Mouse (Mus musculus): ENCODE measurements around the gene Insl6. TPM values are rescaled to one million over a fixed set of nuclear protein-coding genes. Genes with fewer than 3 reads are reported as not detected.

The Insl6 gene
- total RNA-seq, 2 experiments from 2014 or later, result not detected

- no peak for DNase-seq
- intact Hi-C loops (cut with DNase I), result no loop called here
Observed at GRCm38 (mm10) chr19:29360251-29360650, 35.1 kb upstream of the Insl6 start.

DNA sequence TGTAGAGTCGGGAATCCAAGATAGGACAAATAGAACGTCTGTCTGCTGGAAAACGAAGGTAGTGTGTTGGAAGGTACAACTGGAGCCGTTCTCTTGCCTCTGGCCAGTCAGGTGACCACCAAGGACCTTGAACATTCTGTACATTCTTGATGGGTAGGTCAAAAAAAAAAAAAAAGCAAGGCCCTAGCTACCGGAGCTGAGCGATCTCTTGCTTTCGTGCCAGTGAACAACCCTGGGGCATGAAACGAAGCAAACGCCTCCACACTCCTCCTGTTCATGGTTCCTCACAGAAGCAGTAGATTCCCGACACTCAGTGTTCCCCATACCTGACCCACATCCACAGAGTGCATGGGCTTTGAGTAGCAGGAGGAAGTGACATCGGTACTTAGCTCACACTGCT is 31.1 kb upstream of the Insl6 start:
- no peak for DNase-seq
- intact Hi-C loops (cut with DNase I), result loop anchor here (5.0 to 10.0 kb wide), 2 partner anchors 104 to 449 kb away; partner anchors contain the start of genes 9930021J03Rik and Jak2

DNA sequence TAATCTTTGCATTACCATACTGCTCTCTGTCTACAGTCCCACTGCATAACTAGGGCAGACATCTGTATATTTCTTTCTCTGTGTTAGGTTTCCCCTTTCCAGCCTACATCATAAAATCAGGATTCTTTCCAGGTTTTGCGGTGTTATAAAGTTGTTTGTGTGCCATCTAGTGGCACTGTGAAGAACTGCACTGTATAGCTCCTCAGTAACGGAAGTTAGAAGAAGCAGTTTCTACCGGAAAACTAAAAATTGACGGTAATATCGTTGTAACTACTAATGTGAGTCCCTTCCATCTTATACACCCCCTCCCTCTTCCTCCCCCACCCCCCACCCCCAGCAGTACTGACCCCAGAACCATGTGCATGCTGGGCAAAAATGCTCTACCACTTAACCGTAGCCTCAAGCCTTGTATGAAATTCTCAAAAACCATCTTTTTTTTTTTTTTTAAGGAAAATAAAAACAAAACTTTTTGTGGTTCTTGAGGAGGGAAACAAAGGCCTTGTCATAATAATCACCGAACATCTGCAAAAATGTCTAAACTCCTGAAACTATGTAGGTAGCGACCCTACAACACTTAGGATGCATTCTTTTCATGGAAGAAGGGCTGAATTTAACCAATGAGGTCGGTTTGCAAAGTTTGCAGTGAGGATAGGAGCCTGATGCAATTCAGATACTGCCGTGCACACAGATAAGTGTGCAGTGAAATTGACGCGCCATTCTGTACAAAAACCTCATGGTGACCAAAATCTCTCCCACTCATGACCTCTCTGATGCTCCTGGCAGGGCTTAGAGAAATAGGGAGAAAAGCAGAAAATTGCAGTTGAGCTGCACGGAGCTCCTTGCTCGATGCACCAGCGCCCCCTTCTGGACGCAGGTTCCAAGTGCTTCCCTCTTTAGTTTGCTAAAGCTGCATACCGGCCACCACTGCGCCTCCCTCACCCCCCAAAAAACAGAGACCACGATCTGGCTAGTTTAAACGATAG is 30.0 kb upstream of the Insl6 start:
- intact Hi-C loops (cut with DNase I), result loop anchor here (1.0 to 10.0 kb wide), 6 partner anchors 103 to 578 kb away; partner anchors contain the start of genes 9930021J03Rik and Jak2

DNA sequence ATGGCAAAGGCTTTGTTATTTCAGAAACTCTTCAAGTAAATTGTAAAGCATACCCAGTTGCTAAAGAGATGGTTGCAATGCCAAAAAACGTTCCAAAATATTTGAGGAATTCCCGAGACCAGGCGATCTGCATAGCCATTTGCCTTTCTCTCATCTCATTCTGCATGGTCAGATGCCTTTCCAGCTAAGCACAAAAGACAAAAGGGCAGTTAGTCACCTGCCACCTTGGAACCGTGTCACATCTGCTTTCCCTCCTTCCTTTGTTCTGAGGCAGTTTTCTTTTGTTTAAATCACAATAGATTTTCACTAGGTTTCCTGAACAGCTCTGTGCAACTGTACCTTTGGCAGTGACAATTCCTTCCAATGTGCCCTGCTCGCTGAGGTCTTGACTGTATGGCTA is 25.8 kb upstream of the Insl6 start:
- DNase-seq, result no peak
- intact Hi-C loops (cut with DNase I), result loop anchor here (10.0 kb wide), 1 partner anchor 454 kb away; the partner anchor contains the start of gene 9930021J03Rik

More for the DNA sequence above, 30.0 kb upstream of the Insl6 start:
- DNase-seq, result peak; percentile 85 to 96

- no peak for DNase-seq
- intact Hi-C loops (cut with DNase I), result no loop called here
Observed at GRCm38 (mm10) chr19:29345636-29346035, 20.5 kb upstream of the Insl6 start.

DNA sequence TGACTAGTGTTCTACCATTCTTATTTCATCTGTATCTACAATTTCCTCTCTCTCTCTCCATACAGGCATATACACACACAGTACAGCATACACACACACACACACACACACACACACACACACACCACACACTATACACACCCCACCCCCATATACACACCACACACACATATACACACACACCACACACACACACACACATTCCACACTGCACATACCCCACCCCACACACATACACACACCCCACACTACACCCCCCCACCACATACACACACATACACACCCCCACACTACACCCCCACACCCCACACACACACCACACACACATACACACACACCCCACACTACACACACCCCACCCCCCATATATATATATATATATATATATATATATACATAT is 19.7 kb upstream of the Insl6 start:
- no peak for DNase-seq
- intact Hi-C loops (cut with DNase I), result no loop called here

DNA sequence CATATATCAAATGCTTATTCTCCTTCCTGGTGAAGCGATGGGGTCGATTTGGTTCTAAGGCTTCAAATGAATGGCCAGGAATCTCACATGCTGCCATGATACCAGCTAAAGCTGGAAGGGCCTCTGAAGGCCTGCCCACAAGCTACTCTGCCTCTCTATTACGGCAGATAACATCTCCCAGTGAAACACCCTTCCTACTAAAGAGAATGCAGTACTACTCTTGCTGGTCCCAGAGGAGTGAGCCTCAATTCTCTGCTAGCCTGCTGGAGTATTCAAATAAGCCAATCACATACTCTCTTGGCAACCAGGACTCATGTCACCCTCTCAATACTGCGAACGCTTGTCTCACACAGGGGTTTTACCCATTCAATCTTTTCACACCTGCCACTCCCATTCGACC is 17.1 kb upstream of the Insl6 start:
- DNase-seq, result no peak
- intact Hi-C loops (cut with DNase I), result no loop called here

GRCm38 (mm10) chr19:29341029-29341428 is 15.9 kb upstream of the Insl6 start:
- no peak for DNase-seq
- intact Hi-C loops (cut with DNase I), result no loop called here

GRCm38 (mm10) chr19:29336624-29337023 is 11.5 kb upstream of the Insl6 start:
- intact Hi-C loops (cut with DNase I), result no loop called here
- DNase-seq, result no peak

GRCm38 (mm10) chr19:29334068-29334745 is 9.1 kb upstream of the Insl6 start, which contains the start of gene Rln1:
Gene Rln1 (minus strand): TSS chr19:29334670.
- intact Hi-C loops (cut with DNase I), result no loop called here

GRCm38 (mm10) chr19:29326822-29327552 is 1.8 kb upstream of the Insl6 start:
- DNase-seq, result no peak
- intact Hi-C loops (cut with DNase I), result no loop called here

More at GRCm38 (mm10) chr19:29334068-29334745, 9.1 kb upstream of the Insl6 start, which contains the start of gene Rln1:
- DNase-seq, result peak; percentile 12 to 14

DNA sequence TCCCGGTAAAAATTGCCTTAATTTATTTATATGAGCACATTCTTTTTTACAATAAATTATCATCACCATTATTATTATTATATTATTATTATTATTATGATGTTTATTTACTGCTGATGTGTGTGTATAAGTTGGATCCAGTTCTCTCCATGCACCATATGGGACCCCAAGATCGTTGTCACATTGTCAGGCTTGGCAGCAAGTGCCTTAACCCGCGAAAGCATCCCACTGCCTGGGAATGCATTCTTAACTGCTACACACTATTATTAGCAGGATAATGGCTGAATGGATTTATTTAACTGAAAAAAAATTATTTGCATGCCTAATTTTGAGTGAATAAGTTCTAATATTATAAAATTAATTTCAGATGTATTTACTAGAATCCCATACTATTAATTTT is 1.2 kb upstream of the Insl6 start:
- intact Hi-C loops (cut with DNase I), result no loop called here
- no peak for DNase-seq

DNA sequence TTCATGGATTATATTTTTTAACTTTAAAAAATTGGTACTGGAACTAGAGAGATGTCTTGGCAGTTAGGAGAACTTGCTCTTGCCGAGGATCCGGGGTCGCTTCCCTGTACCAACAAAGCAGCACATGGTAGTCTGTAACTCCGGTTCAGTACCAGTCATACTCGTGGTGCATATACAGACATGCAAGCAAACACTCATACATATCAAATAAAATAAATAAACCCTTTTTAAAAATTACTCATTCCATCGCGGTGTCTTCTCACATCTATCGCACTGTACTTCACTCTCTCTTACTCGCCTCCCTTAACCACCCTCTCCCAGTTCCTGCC is 660 bp upstream of the Insl6 start:
- intact Hi-C loops (cut with DNase I), result no loop called here
- no peak for DNase-seq

GRCm38 (mm10) chr19:29323416-29324049 is 1.6 kb downstream of the Insl6 start:
- no peak for DNase-seq
- intact Hi-C loops (cut with DNase I), result no loop called here

DNA sequence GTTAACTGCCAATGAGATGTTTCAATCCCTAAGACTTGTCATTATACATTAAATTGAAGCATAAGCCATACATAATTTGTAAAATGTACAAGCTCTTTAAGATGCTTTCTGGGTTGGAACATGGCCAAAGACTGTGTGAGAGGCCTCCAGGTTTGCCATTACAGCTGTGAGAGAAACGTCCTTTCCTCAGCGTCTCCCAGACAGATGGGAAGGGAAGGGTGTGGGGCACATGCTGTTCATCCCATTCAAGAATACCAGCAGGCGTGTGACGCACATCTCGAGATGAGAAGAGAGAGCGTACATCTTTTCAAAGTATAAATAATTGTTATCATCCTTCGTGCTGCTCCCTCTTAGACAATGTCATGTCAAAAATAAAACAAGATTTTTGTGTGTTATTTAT is 12.5 kb downstream of the Insl6 start:
- intact Hi-C loops (cut with DNase I), result no loop called here
- DNase-seq, result no peak

DNA sequence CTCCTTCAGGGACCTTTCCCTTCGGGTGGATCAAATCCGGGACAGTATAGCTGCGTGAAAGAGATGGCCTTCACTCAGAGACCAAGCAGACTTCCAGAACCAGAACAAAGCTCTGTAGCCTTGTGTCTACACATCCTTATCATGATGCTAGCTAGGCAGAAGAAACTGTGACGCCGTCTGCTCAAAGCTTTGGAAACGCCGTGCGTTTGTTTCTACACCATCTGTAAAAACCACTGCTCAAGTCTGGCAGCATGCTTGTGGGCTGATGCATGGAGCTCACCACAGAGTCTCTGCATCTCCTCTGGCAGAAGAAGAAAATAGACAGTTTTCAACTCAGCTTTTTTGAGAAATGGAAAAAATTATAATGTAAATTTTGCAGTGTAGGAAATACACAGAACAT is 13.4 kb downstream of the Insl6 start:
- intact Hi-C loops (cut with DNase I), result no loop called here
- DNase-seq, result no peak

- DNase-seq, result no peak
- intact Hi-C loops (cut with DNase I), result no loop called here
Observed at GRCm38 (mm10) chr19:29308832-29309231, 16.3 kb downstream of the Insl6 start.

DNA sequence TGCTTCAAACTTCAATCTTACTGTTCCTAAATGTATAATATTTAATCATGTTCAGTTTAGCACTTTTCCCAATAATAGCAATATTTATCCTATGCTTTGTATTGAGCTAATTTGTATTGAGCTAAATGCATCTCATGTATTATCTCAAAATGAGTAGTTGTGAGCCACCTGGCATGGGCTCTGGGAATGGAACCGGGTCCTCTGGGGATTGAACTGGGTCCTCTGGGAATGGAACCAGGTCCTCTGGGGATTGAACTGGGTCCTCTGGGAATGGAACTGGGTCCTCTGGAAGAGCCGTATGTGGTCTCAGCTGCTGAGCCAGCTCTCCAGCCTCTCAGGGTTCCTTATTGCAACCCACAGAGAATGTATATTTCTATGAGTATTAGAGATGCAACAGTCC is 23.0 kb downstream of the Insl6 start:
- intact Hi-C loops (cut with DNase I), result no loop called here
- no peak for DNase-seq

DNA sequence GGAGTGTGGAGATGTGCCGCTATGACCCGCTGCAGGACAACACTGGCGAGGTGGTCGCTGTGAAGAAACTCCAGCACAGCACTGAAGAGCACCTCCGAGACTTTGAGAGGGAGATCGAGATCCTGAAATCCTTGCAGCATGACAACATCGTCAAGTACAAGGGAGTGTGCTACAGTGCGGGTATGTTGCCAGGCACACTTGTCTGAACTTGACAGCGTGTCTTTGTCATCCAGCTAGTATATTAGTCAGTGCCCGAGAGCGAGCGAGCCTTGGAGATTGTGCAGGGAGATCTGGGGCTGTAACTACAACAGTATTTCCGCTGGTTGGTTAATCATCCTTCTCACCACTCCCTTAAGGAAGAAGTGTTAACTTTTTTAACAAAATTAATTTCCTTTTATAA is 24.2 kb downstream of the Insl6 start:
- DNase-seq, result no peak
- intact Hi-C loops (cut with DNase I), result no loop called here

DNA sequence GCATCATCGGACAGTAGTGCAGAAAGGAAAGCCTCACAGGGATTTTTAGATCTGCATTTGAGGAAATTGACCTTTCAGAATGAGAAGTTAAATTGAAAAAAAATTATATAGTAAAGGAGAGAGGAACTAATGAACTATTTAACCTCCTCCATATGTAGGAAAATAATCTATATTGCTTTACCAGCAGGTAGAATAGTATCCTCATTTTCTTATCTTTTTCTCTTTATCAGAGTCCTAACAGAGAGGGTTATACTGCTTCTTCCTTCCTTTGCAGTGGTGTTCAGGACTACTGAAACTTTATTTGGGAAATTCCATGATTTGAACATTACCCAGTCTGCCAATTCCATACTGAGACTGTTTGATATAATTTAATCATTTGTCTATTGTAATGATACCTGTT is 27.8 kb downstream of the Insl6 start:
- DNase-seq, result no peak
- intact Hi-C loops (cut with DNase I), result no loop called here

Data from heart, postnatal 36 days (tissue).